Mouse (Mus musculus) limb, embryonic 10.5 days (tissue): ENCODE data around the gene Pnma3. TPM values are rescaled to one million over a fixed set of nuclear protein-coding genes. Genes with fewer than 3 reads are reported as not detected.
"Not testable (repeated sequence)": the region's sequence is repeated elsewhere in the genome, so short reads cannot be mapped to it uniquely, and the experiment has no call there.

Source experiments
- DNase-seq: peaks from one replicate; pipeline ENCODE4 v3.0.0-alpha.2; 2017; ENCODE audit warnings: low spot score
- H3K27ac ChIP-seq: fragments of 300-500 bp; sonication (generic); 2 replicates; pipeline ENCODE4 v1.5.1; 2016; ENCODE audit warnings: mild to moderate bottlenecking
- H3K27me3 ChIP-seq: fragments of 300-500 bp; sonication (generic); 2 replicates; pipeline ENCODE4 v1.6.1; 2016; ENCODE audit warnings: low read depth, mild to moderate bottlenecking; ENCODE audit not compliant: poor library complexity, severe bottlenecking
- H3K36me3 ChIP-seq: fragments of 300-500 bp; sonication (generic); 2 replicates; pipeline ENCODE4 v1.6.1; 2016; ENCODE audit warnings: mild to moderate bottlenecking, moderate library complexity
- H3K4me1 ChIP-seq: fragments of 300-500 bp; sonication (generic); 2 replicates; pipeline ENCODE4 v1.6.1; 2016
- H3K4me3 ChIP-seq: fragments of 300-500 bp; sonication (generic); 2 replicates; pipeline ENCODE4 v1.5.1; 2016; ENCODE audit warnings: mild to moderate bottlenecking, moderate library complexity
- H3K9me3 ChIP-seq: fragments of 300-500 bp; sonication (generic); replicated peaks from 2 replicates; pipeline ENCODE4 v1.6.1; 2016; ENCODE audit warnings: mild to moderate bottlenecking
- WGBS: fragments of 180-500 bp; shearing (Covaris S2); methylation state at CpG from one replicate; pipeline ENCODE4 v1.1.7; 2016; 5-methylcytosine and 5-hydroxymethylcytosine counted together
- polyA plus RNA-seq: library from polyadenylated mRNA; unstranded; fragments of >200 nt; fragmentation: Nextera tagmentation; extraction: Ambion mirVana; gene quantifications from 2 replicates; pipeline ENCODE4 v1.2.1, GENCODE M21; 2016

The Pnma3 gene
- polyA plus RNA-seq = 0.10 and 0.11 TPM in 2 replicates

- Histone ChIP-seq H3K4me1 (peaks cover 9% of the 10 kb centered on the region; the same call in 1 of the 2 replicates), H3K27ac (no peak within 1 kb of the TSS), H3K36me3 (no peaks in the 10 kb centered on the region), H3K4me3 (peak within 1 kb of the TSS; percentile 40), H3K27me3 (peaks cover 64% of the 10 kb centered on the region), H3K9me3 (no peaks in the 10 kb centered on the region)
- DNase-seq = no peak
- 22% methylated on average over 7 of the region's 7 CpGs for WGBS
Measured at GRCm38 (mm10) chrX:73064415-73064793, at the start of gene Pnma3. TSS of gene Pnma3 (plus strand) at chrX:73064787.

GRCm38 (mm10) chrX:73037003-73037402 lies 27.6 kb upstream of the Pnma3 start, which contains the start of gene Pnma5:
TSS of gene Pnma5 (minus strand) at chrX:73037103.
- no peak within 1 kb of the TSS for H3K4me3 ChIP-seq
- no peaks in the 10 kb centered on the region for H3K4me1 ChIP-seq
- no peaks in the 10 kb centered on the region for H3K36me3 ChIP-seq
- WGBS = 81% methylated on average over 1 of the region's 1 CpGs
- H3K27ac ChIP-seq = no peak within 1 kb of the TSS
- peaks cover 54% of the 10 kb centered on the region for H3K27me3 ChIP-seq
- no peak for DNase-seq
- H3K9me3 ChIP-seq = no peaks in the 10 kb centered on the region

- 85% methylated on average over 8 of the region's 8 CpGs for WGBS
- peaks cover 43% of the 10 kb centered on the region for H3K27me3 ChIP-seq
- H3K36me3 ChIP-seq = no peaks in the 10 kb centered on the region
- no peak overlapping the region for H3K4me3 ChIP-seq
- H3K27ac ChIP-seq = no peak overlapping the region
- no peaks in the 10 kb centered on the region for H3K4me1 ChIP-seq
- no peak for DNase-seq
- H3K9me3 ChIP-seq = no peaks in the 10 kb centered on the region
Measured at GRCm38 (mm10) chrX:73038831-73039230, 25.8 kb upstream of the Pnma3 start.

GRCm38 (mm10) chrX:73039666-73040065 lies 24.9 kb upstream of the Pnma3 start:
- H3K27me3 ChIP-seq = peaks cover 40% of the 10 kb centered on the region
- 83% methylated on average over 12 of the region's 12 CpGs for WGBS
- H3K4me1 ChIP-seq = no peaks in the 10 kb centered on the region
- no peaks in the 10 kb centered on the region for H3K9me3 ChIP-seq
- no peak overlapping the region for H3K4me3 ChIP-seq
- no peaks in the 10 kb centered on the region for H3K36me3 ChIP-seq
- no peak overlapping the region for H3K27ac ChIP-seq
- DNase-seq = no peak

- H3K4me3 ChIP-seq = 0 out of 2 replicates have a peak overlapping the region, but pooled peaks have one; percentile 17
- WGBS = 17% methylated on average over 14 of the region's 14 CpGs
- H3K27ac ChIP-seq = peak overlapping the region; percentile 46; the same call in 1 of the 2 replicates
- no peaks in the 10 kb centered on the region for H3K9me3 ChIP-seq
- no peaks in the 10 kb centered on the region for H3K4me1 ChIP-seq
- DNase-seq = peak; percentile 92
- no peaks in the 10 kb centered on the region for H3K36me3 ChIP-seq
- H3K27me3 ChIP-seq = peaks cover 28% of the 10 kb centered on the region
Measured at GRCm38 (mm10) chrX:73053860-73054563, 10.6 kb upstream of the Pnma3 start.

GRCm38 (mm10) chrX:73061528-73061927 lies 3.1 kb upstream of the Pnma3 start:
- Histone ChIP-seq H3K4me1 (peaks cover 9% of the 10 kb centered on the region; the same call in 1 of the 2 replicates), H3K27me3 (peaks cover 53% of the 10 kb centered on the region), H3K27ac (no peak overlapping the region), H3K9me3 (no peaks in the 10 kb centered on the region), H3K36me3 (no peaks in the 10 kb centered on the region), H3K4me3 (no peak overlapping the region)
- DNase-seq = no peak
- 92% methylated on average over 1 of the region's 1 CpGs for WGBS

- H3K27me3 ChIP-seq = peaks cover 53% of the 10 kb centered on the region
- no peaks in the 10 kb centered on the region for H3K36me3 ChIP-seq
- DNase-seq = no peak
- no peak overlapping the region for H3K27ac ChIP-seq
- WGBS = 55% methylated on average over 5 of the region's 5 CpGs
- no peaks in the 10 kb centered on the region for H3K9me3 ChIP-seq
- H3K4me1 ChIP-seq = peaks cover 9% of the 10 kb centered on the region; the same call in 1 of the 2 replicates
- no peak overlapping the region for H3K4me3 ChIP-seq
Measured at GRCm38 (mm10) chrX:73062323-73062722, 2.3 kb upstream of the Pnma3 start.

GRCm38 (mm10) chrX:73063512-73064414 lies 824 bp upstream of the Pnma3 start:
- Histone ChIP-seq H3K4me3 (peak overlapping the region; percentile 40), H3K4me1 (peaks cover 9% of the 10 kb centered on the region; the same call in 1 of the 2 replicates), H3K9me3 (no peaks in the 10 kb centered on the region), H3K27ac (no peak overlapping the region), H3K36me3 (no peaks in the 10 kb centered on the region), H3K27me3 (peaks cover 64% of the 10 kb centered on the region)
- WGBS = 31% methylated on average over 24 of the region's 24 CpGs
- DNase-seq = peak; percentile 38

GRCm38 (mm10) chrX:73066765-73067312 lies 2.3 kb downstream of the Pnma3 start:
- not testable (repeated sequence) for DNase-seq, H3K4me1 ChIP-seq, H3K9me3 ChIP-seq, H3K4me3 ChIP-seq, H3K36me3 ChIP-seq, H3K27ac ChIP-seq
- peaks cover 52% of the 10 kb centered on the region for H3K27me3 ChIP-seq
- 60% methylated on average over 1 of the region's 5 CpGs for WGBS

- not testable (repeated sequence) for H3K27ac ChIP-seq, H3K4me1 ChIP-seq, H3K9me3 ChIP-seq, DNase-seq, H3K4me3 ChIP-seq, H3K27me3 ChIP-seq, H3K36me3 ChIP-seq
- WGBS = 83% methylated on average over 19 of the region's 19 CpGs
Measured at GRCm38 (mm10) chrX:73082267-73083055, 17.9 kb downstream of the Pnma3 start, which contains the start of gene Xlr4a. TSS of gene Xlr4a (minus strand) at chrX:73082478.

- not testable (repeated sequence) for DNase-seq, H3K27me3 ChIP-seq
- 83% methylated on average over 13 of the region's 13 CpGs for WGBS
Measured at GRCm38 (mm10) chrX:73096941-73097508, 32.4 kb downstream of the Pnma3 start, which contains the start of gene Xlr3a. TSS of gene Xlr3a (minus strand) at chrX:73097095.

GRCm38 (mm10) chrX:73116747-73117146 lies 52.2 kb downstream of the Pnma3 start, which contains the start of gene Gm14685:
TSS of gene Gm14685 (plus strand) at chrX:73117047.
- not testable (repeated sequence) for H3K4me1 ChIP-seq, H3K9me3 ChIP-seq, H3K27ac ChIP-seq, H3K36me3 ChIP-seq, DNase-seq, H3K27me3 ChIP-seq, H3K4me3 ChIP-seq
- WGBS = no CpG with 5 or more reads among the region's 7 CpGs

More at GRCm38 (mm10) chrX:73096941-73097508, 32.4 kb downstream of the Pnma3 start, which contains the start of gene Xlr3a:
- H3K4me1 ChIP-seq, H3K4me3 ChIP-seq, H3K27ac ChIP-seq, H3K36me3 ChIP-seq, H3K9me3 ChIP-seq: not testable (repeated sequence)
